Mouse (Mus musculus) intestine, embryonic 14.5 days (tissue): ENCODE data around the gene Tdgf1. TPM values are rescaled to one million over a fixed set of nuclear protein-coding genes. Genes with fewer than 3 reads are reported as not detected.

Source experiments
- ATAC-seq: fragments of 200-750 bp; cut with Nextera tagmentation; replicated peaks from 2 replicates; pipeline ENCODE4 v1.8.0; 2017; ENCODE audit warnings: low read depth, moderate number of reproducible peaks, moderate TSS enrichment, moderate library complexity; ENCODE audit not compliant: low FRiP score, low TSS enrichment
- DNase-seq: peaks from one replicate; pipeline ENCODE4 v3.0.0-alpha.2; 2018; ENCODE audit warnings: low spot score
- H3K27ac ChIP-seq: fragments of 300-500 bp; sonication (generic); 2 replicates; pipeline ENCODE4 v1.5.1; 2014; ENCODE audit warnings: low read depth, mild to moderate bottlenecking, control low read depth
- H3K27me3 ChIP-seq: fragments of 300-500 bp; sonication (generic); replicated peaks from 2 replicates; pipeline ENCODE4 v1.6.1; 2014; ENCODE audit warnings: low read length, control low read depth; ENCODE audit not compliant: control insufficient read depth, insufficient read depth
- H3K36me3 ChIP-seq: fragments of 300-500 bp; sonication (generic); 2 replicates; pipeline ENCODE4 v1.6.1; 2014; ENCODE audit warnings: low read length, control low read depth; ENCODE audit not compliant: control insufficient read depth, insufficient read depth
- H3K4me1 ChIP-seq: fragments of 300-500 bp; sonication (generic); replicated peaks from 2 replicates; pipeline ENCODE4 v1.6.1; 2014; ENCODE audit warnings: low read length, control low read depth, mixed read lengths; ENCODE audit not compliant: control insufficient read depth, insufficient read depth
- H3K4me2 ChIP-seq: fragments of 300-500 bp; sonication (generic); 2 replicates; pipeline ENCODE4 v1.6.1; 2014; ENCODE audit warnings: low read length
- H3K4me3 ChIP-seq: fragments of 300-500 bp; sonication (generic); 2 replicates; pipeline ENCODE4 v1.5.1; 2014; ENCODE audit warnings: low read depth, low read length, control low read depth, mixed read lengths
- H3K9ac ChIP-seq: fragments of 300-500 bp; sonication (generic); 2 replicates; pipeline ENCODE4 v1.6.1; 2014; ENCODE audit warnings: mild to moderate bottlenecking, low read length
- H3K9me3 ChIP-seq: fragments of 300-500 bp; sonication (generic); 2 replicates; pipeline ENCODE4 v1.6.1; 2016; ENCODE audit warnings: low read length, control low read depth; ENCODE audit not compliant: control insufficient read depth
- WGBS: fragments of 180-500 bp; shearing (Covaris S2); extraction: QIAGEN DNeasy Blood & Tissue Kit; methylation state at CpG from one replicate; pipeline ENCODE4 v1.1.7; 2014; 5-methylcytosine and 5-hydroxymethylcytosine counted together
- polyA plus RNA-seq: library from polyadenylated mRNA; unstranded; fragments of >200 nt; fragmentation: Nextera tagmentation; extraction: Ambion mirVana; gene quantifications from 2 replicates; pipeline ENCODE4 v1.2.1, GENCODE M21; 2014

The Tdgf1 gene
- not detected in 2 replicates for polyA plus RNA-seq

DNA sequence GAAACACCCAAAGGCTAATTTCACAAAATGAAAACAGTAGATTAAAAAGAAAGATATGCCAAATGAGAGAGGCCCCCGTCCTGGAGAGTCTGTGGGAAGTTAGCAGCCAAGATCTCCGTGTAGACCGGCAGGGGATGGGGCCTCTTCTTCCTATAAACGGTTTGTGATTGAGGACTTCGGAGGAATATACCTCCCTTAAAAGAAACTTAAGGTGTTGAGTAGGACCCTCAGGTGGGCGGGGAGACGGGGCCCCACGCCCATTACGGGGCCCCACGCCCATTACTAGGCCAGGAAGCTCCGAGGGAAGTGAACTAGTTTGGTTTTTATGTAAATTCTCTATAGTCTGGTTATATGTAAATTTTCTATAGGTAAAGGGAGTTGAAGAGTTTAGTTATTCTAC, at the start of gene Tdgf1:
TSS of gene Tdgf1 (minus strand) at position 233 of the 400 bp plus-strand sequence.
- no peak within 1 kb of the TSS for H3K27ac ChIP-seq
- no peak within 1 kb of the TSS for H3K9ac ChIP-seq
- no peak for DNase-seq
- H3K4me3 ChIP-seq, result no peak within 1 kb of the TSS
- WGBS, result 13% methylated on average over 11 of the region's 11 CpGs
- H3K9me3 ChIP-seq, result no peaks in the 10 kb centered on the region
- no peak for ATAC-seq
- H3K36me3 ChIP-seq, result no peaks in the 10 kb centered on the region
- H3K4me1 ChIP-seq, result no peaks in the 10 kb centered on the region
- H3K4me2 ChIP-seq, result no peak within 1 kb of the TSS
- peaks cover 38% of the 10 kb centered on the region for H3K27me3 ChIP-seq

DNA sequence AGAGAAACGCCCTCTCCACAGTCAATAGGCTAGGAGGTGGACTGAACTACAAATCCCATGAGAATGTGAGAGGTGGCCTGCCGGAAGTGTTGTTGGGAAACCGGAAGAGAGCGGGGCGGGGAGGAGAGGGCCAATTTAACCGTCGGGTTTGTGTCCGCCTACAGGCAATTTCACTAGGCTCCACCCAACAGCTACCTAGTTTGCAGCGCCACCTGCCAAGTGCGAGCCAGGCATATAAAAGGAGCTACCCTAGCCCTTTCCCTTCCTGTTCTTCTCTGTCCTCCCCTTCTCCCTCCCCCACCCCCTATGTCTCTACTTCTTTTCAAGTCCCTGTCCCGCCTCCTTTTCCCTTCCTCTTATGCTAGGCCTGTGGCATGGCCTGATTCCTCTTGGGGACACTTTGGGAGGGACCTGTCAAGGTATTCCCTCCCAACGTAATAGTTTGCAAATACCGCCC, 48.8 kb upstream of the Tdgf1 start:
- H3K36me3 ChIP-seq, result no peaks in the 10 kb centered on the region
- peak overlapping the region; percentile 50 for H3K4me2 ChIP-seq
- peak; percentile 80 for ATAC-seq
- H3K4me3 ChIP-seq, result peak overlapping the region; percentile 42
- H3K4me1 ChIP-seq, result peaks cover 3% of the 10 kb centered on the region; the same call in 1 of the 2 replicates
- DNase-seq, result peak; percentile 79
- no peak overlapping the region for H3K27ac ChIP-seq
- H3K9me3 ChIP-seq, result no peaks in the 10 kb centered on the region
- no peaks in the 10 kb centered on the region for H3K27me3 ChIP-seq
- 8% methylated on average over 13 of the region's 13 CpGs for WGBS
- H3K9ac ChIP-seq, result 0 out of 2 replicates have a peak overlapping the region, but pooled peaks have one; percentile 37

DNA sequence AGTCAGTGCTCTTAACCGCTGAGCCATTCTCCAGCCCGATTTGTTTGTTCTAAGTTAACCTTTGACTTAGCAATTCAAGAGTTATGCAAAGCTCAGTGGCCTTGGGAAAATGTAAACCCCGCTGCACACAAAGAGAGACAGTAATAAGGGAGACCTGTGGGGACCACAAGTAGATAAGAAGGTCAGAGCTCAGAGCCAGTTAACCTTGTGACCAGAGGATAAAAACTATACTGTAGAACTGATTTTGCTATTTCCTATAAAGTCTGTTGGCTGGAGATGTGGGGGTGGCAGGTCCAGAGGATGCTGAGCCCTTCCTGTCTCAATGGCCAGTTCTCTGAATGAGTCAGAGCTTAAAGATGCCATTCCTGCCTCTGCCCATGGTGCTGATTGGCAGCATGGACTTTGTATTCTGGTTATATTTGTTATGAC, 47.3 kb upstream of the Tdgf1 start:
- no peak overlapping the region for H3K27ac ChIP-seq
- H3K27me3 ChIP-seq, result no peaks in the 10 kb centered on the region
- H3K4me3 ChIP-seq, result no peak overlapping the region
- ATAC-seq (peak; percentile 33; the same call in 1 of the 2 replicates), DNase-seq (peak; percentile 66)
- H3K9ac ChIP-seq, result no peak overlapping the region
- no peak overlapping the region for H3K4me2 ChIP-seq
- H3K9me3 ChIP-seq, result no peaks in the 10 kb centered on the region
- H3K4me1 ChIP-seq, result peaks cover 3% of the 10 kb centered on the region; the same call in 1 of the 2 replicates
- H3K36me3 ChIP-seq, result no peaks in the 10 kb centered on the region
- 26% methylated on average over 3 of the region's 3 CpGs for WGBS

DNA sequence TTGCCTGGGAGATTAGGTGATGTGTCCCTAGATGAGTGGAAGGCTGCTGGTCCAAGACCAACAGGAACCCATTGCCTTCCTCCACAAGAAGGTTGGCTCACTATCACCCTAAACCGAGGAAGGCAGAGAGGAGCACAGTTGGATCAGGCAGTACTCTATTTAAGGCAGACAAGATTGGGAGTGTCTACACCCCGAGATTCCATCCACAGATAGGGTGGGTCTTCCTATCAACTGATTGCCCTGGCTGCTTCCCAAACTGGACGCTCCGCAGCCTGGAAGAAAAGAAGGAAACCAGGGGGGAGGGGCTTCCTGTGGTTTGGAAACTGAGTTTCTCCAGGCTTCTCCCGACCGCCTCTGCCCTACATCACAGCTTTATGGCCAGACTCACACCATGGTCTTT, 44.2 kb upstream of the Tdgf1 start, which contains the start of gene Rtp3:
TSS of gene Rtp3 (minus strand) at position 380 of the 400 bp plus-strand sequence.
- H3K36me3 ChIP-seq, result no peaks in the 10 kb centered on the region
- no peak for DNase-seq
- no peak for ATAC-seq
- H3K4me3 ChIP-seq, result no peak within 1 kb of the TSS
- peaks cover 3% of the 10 kb centered on the region; the same call in 1 of the 2 replicates for H3K4me1 ChIP-seq
- no peak within 1 kb of the TSS for H3K4me2 ChIP-seq
- H3K27ac ChIP-seq, result no peak within 1 kb of the TSS
- no peaks in the 10 kb centered on the region for H3K27me3 ChIP-seq
- no peaks in the 10 kb centered on the region for H3K9me3 ChIP-seq
- H3K9ac ChIP-seq, result no peak within 1 kb of the TSS
- whole genome bisulfite sequencing, result 41% methylated on average over 6 of the region's 6 CpGs

DNA sequence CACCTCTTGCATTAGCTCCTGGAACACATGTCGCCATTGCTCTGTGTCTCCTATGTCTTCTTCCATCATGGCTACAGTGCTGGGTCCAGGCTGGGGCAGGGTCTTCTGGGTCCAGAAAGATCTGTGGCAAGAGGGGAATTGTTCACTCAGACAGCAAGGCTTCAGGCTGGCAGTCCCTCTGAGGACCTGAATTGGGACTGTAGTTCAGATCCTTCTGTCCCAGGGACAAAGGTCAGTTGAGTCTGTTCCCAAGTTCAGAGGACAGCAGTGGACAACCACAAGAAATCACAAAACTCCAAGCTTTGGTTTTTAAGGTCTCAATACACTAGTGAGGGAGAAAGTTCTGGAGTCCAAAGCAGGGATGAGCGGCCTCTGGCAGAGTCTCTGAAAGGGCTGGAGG, 43.6 kb upstream of the Tdgf1 start:
- Histone ChIP-seq H3K4me2 (no peak overlapping the region), H3K4me1 (peaks cover 3% of the 10 kb centered on the region; the same call in 1 of the 2 replicates), H3K9ac (no peak overlapping the region), H3K27me3 (no peaks in the 10 kb centered on the region), H3K36me3 (no peaks in the 10 kb centered on the region), H3K4me3 (no peak overlapping the region), H3K9me3 (no peaks in the 10 kb centered on the region), H3K27ac (no peak overlapping the region)
- ATAC-seq, result no peak
- WGBS, result 88% methylated on average over 2 of the region's 2 CpGs
- no peak for DNase-seq

DNA sequence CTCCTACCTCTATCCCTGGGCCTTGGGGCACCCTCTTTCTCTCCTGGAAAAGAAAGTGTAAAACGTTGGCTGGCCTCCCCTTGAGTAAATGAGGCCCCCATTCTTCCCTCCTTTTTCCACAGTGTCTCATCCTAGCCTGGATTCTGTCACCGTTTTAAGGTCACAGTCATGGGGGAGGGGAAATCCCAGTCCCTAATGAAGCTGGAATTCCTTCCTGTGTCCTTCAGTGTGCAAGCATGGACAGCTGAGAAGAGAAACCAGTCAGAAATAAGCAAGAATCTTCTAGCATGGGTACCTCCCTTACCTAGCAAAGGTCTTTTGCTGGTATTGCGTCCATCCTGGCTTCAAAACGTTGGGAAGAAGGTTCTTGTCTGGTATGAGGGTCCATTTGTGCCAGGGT, 43.2 kb upstream of the Tdgf1 start:
- no peak overlapping the region for H3K27ac ChIP-seq
- peaks cover 3% of the 10 kb centered on the region; the same call in 1 of the 2 replicates for H3K4me1 ChIP-seq
- H3K4me2 ChIP-seq, result no peak overlapping the region
- H3K4me3 ChIP-seq, result no peak overlapping the region
- ATAC-seq (no peak), DNase-seq (no peak)
- WGBS, result 54% methylated on average over 4 of the region's 4 CpGs
- no peaks in the 10 kb centered on the region for H3K27me3 ChIP-seq
- no peaks in the 10 kb centered on the region for H3K9me3 ChIP-seq
- no peak overlapping the region for H3K9ac ChIP-seq
- H3K36me3 ChIP-seq, result no peaks in the 10 kb centered on the region

DNA sequence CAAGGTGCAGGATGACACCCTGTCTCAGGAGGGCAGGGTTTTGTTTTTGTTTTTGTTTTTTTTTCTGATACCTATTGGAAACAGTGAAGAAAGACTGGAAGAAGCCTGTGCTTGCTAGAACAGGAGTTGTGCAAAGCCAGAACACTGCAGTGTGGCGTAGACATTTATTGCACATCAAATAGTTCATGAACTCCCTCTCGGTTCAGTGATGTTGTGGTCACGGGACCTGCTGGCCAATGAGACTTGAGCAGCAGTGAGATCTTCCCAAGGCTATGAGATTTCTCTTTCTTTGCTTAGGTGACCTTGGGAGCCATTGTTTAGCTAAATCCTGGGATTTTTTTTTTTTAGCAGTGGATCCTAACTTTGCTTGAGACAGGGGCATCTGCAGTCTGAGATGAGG, 42.1 kb upstream of the Tdgf1 start:
- Histone ChIP-seq H3K9me3 (no peaks in the 10 kb centered on the region), H3K27ac (no peak overlapping the region), H3K4me1 (peaks cover 3% of the 10 kb centered on the region; the same call in 1 of the 2 replicates), H3K9ac (no peak overlapping the region), H3K27me3 (no peaks in the 10 kb centered on the region), H3K4me2 (no peak overlapping the region), H3K4me3 (no peak overlapping the region), H3K36me3 (no peaks in the 10 kb centered on the region)
- no peak for DNase-seq
- ATAC-seq, result no peak
- WGBS, result 51% methylated on average over 3 of the region's 3 CpGs

DNA sequence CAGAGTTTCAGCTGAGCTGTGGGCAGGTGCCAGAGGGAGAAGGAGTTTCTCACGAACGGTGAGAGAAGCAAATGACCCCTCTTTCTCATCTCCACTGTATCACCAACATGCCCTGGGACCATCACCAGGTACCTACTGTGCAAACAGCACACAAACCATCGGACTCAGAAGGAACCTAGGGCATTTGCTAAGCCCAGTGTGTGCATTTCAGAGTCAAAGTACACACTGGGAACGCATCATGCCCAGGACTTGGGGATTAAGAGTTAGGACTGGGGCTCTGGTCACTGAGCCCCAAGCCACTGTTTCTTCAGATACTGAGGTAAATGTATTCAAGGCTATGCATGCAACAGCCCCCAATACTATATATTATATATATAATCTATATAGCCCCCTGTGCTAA, 41.4 kb upstream of the Tdgf1 start:
- no peak overlapping the region for H3K4me3 ChIP-seq
- H3K9me3 ChIP-seq, result no peaks in the 10 kb centered on the region
- DNase-seq, result no peak
- no peak overlapping the region for H3K9ac ChIP-seq
- no peaks in the 10 kb centered on the region for H3K36me3 ChIP-seq
- no peak overlapping the region for H3K27ac ChIP-seq
- 68% methylated on average over 4 of the region's 4 CpGs for WGBS
- H3K27me3 ChIP-seq, result no peaks in the 10 kb centered on the region
- peaks cover 3% of the 10 kb centered on the region; the same call in 1 of the 2 replicates for H3K4me1 ChIP-seq
- H3K4me2 ChIP-seq, result no peak overlapping the region
- ATAC-seq, result no peak

DNA sequence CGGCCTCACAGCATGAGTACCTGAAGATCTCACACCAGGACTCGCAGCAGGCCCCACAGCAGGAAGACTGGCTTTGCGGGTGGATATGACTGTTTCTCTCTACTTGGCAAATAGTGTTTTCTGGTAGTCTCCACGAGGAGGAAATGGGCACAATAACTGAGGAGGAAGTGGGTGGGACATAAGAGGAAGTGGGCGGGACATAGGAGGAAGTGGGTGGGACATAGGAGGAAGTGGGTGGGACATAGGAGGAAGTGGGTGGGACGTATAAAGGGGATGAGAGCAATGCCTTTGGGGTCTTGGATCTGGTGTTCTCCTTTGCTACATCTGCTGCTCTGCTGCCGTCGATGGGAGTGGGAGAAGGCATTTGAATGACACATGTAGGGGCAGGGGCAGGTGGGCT, 40.0 kb upstream of the Tdgf1 start:
- ATAC-seq (no peak), DNase-seq (no peak)
- H3K9me3 ChIP-seq, result no peaks in the 10 kb centered on the region

More for the DNA sequence above, 40.0 kb upstream of the Tdgf1 start:
- Histone ChIP-seq H3K36me3 (no peaks in the 10 kb centered on the region), H3K9ac (no peak overlapping the region), H3K4me3 (no peak overlapping the region), H3K4me1 (peaks cover 3% of the 10 kb centered on the region; the same call in 1 of the 2 replicates), H3K27me3 (no peaks in the 10 kb centered on the region), H3K27ac (no peak overlapping the region), H3K4me2 (no peak overlapping the region)
- 90% methylated on average over 8 of the region's 8 CpGs for WGBS
